Mouse (Mus musculus): ENCODE results near the gene C530008M17Rik.

Gene C530008M17Rik

DNA sequence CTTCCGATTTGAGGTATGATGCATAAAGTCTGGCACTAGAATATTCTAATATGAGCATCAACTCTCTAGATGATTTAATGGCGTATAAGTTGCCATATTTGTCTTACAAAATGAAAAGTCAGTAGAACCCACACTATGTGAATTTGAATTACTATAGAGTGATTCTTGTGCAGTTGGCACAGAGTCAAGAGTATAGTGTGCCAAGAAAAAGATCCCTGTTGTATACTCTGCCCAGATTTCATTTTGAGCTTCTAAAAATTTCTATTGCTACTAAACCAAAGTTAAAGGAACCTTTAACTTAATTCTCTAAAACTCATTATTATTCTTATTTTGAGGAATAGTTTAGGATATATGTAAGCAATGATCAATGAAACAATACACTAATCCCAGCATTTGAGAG, at the start of gene C530008M17Rik:
C530008M17Rik (plus strand) TSS at position 301 of the 400 bp plus-strand sequence.
- in situ Hi-C loops (cut with MboI): no loop called here

DNA sequence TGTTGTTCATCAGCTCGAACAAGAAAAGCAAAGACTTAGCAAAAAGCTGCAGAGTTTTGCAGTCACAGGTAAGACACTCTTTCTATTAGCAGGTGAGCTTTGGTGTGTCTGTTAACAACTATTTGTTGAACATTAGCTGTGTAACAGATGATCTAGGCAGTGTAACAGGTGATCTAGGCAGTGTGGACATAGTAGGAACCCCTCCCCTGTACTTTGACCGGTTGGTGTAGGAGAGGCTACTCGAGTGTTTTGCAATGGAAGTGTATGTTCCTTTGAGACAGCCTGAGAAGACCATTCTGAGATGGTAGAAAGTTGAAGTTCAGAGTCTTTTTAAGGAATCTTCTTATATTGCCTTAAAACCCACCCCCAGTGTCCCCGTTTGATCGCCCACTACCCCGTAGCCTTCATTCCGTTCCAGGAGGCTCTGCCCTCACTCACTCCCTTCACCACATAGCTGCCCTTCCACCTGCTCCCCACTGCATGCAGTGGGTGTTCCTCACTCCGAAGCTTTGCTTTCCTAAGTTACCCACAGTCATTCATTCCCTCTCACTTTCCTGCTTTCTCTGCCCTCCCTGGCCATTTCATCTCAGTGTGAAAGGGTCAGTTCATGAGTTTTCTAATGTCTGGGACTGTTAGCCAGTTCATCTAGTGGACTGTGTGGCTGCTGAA, 46.5 kb upstream of the C530008M17Rik start:
- in situ Hi-C loops (cut with MboI): no loop called here

DNA sequence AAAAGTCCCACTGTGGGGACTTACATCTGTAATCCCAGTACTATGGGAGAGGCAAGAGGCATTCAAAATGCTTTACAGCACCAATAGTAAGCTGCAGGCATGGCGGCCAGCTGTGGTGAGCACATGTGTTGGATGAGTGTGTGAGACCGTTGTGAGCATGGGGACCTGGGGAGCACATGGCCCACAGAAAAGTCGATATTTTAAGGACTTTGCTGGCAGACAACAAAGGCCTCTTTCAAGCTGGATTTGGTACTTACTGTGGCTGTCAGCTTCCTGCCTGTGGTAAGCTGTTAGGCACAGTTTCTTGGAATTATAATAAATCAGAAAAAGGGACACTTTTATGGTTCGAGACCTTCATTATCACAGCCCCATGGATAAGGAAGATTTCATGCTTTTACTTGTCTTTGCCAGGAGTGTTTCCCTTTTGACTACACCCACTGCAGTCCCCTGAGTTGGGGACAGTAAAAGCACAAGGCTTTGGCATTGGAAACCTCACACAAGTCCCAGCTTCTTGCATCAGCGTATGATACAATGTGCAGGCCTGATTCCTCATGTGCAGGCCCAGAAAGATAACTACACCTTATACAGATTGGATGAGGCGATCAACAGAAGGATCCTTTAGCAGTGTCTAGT, 43.3 kb upstream of the C530008M17Rik start:
- in situ Hi-C loops (cut with MboI): no loop called here

DNA sequence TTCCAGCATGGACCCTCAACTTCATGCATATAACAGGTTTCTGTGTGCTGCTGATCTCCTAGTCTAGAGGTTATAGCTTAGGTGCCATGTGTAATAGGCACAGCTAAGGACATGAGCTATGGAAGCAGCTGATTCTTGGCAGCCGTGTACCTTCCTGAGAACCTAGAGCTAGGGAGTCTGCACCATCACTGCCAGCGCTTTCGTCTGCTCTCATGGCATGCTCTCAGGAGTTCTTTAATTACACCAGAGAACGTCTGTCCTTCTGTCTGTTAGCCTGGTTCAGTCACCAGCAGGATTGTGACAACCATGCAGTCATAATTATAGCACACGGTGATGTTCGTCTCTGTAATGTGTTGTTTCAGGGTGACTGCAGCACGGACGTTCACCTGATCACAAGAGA, 41.0 kb upstream of the C530008M17Rik start:
- in situ Hi-C loops (cut with MboI): no loop called here

DNA sequence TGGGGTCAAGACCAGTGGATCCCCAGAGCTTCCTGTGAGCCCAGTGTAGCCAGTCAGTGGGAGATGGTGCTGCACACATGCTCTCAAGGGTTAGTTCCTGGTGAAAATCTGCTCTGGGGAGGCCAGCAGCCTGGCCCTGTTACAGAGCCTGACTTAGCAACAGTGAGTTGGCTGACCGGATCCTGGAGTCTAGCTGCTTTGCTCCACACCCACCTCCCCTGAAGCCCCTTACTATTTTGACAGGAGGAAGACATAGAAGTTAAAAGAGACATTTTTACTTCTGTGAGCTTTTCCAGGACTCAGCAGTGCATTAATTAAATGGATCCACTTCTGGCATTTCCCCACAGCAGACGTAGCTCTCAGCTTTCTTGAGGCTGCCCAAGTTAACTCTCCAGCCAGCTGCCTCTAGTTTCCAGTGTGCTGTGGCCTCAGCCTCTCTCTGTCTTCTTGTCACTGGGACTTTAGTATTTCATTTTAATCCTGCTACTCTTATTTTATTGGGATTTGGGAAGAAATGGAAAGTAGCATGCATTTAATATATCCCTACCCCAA, 40.0 kb upstream of the C530008M17Rik start:
- in situ Hi-C loops (cut with MboI): no loop called here

DNA sequence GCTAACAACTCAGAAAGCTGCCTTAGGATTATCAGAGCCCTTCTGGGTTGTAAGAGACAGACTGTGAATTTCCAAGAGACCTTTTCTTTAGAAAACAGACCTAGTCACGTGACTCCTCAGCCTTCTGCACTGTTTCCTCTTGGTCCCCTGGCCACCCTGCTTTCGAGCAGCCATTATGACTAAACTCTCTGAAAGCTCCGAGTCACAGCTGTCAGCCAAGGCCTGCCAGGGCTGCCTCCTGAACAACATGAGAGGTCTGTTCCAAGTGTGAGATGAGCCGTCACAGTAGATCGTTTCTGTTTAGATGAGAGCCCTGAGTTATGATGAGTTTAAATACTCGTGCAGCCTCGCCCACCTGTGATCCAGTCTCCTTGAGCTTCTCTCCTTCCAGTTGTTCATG, 37.6 kb upstream of the C530008M17Rik start:
- in situ Hi-C loops (cut with MboI): no loop called here

DNA sequence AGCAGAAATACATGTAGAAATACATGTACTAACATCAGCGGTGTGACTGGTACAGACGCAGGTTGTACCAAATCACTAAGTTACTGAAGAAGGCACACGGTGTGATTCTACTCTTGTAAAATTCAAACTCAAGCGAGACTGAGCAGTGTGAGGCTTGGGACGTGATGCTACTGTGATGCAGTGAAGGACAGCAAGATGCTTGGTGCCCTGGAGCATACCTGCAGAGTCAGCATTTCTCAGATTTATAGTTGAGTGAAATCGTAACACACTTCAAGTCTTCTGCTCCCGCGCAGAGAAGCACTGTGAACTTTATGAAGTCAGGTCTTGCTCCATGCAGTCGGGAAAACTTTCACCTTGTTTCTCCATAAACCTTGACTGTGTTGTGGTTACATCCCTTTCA, 32.6 kb upstream of the C530008M17Rik start:
- in situ Hi-C loops (cut with MboI): no loop called here

DNA sequence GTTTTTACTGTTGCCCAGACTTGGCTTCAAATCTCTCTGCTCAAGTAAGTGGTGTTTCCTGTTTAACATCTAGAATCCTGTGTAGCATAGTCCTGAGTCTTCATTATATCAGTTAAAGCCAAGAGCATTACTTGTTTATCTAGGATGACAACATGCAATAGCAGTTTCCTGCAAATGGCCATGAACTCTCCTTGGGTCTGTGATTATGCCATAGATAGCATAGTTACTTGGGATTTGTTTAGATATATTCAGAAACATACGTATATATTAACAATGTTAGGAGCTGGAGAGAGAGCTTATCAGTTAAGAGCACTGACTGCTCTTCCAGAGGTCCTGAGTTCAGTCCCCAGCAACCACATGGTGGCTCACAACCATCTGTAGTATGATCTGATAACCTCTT, 28.5 kb upstream of the C530008M17Rik start:
- in situ Hi-C loops (cut with MboI): no loop called here

DNA sequence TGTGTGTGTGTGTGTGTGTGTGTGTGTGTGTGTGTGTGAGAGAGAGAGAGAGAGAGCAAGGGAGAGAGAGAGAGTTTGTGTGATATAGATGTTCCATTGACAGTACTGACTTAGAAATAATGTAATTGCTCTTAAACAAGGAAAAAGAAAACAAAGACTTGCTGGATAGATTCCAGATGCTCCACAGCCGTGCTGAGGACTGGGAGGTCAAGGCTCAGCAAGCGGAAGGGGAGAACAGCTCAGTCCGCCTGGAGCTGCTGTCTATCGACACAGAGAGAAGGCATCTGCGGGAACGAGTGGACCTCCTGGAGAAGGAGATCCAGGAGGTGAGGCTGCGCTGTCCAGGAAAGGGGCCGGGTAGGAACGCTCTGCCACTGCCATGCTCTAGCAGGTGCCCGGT, 22.3 kb upstream of the C530008M17Rik start:
- in situ Hi-C loops (cut with MboI): no loop called here

DNA sequence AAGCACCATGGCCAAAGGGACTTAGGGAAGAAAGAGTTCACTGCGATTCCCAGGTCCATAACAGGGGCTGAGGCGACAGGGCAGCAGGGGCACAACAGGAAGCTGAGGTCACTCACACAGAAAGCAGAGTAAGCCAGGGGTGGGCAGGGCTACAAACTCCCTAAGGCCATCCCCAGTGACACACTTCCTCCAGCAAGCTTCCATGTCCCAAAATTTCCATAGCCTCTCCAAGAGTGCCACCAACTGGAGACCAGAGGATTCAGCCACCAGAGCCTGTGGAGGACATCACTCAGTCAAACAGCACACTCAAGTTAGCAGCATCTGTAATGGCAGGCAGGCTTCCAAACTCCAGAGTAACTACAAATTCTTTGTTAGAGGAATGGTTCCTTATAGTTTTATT, 20.7 kb upstream of the C530008M17Rik start:
- in situ Hi-C loops (cut with MboI): no loop called here

DNA sequence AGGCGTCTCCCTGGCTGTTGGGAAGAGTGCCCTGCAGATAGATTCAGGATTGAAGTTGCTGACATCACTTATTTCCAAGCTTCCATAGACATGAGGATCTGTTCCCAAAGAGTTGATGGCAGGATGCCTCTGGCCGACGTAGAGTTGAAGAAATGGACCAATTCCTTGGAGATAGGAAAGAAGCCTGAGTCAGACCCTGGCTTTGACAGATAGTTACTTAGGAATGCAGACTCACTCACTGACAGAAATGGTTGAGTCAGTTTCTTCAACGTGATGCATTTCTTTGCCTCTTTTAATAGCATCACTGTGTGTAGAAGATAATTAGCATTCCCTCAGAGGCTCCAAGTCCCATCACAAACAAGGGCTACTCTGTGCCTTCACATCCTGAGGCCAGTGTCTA, 14.2 kb upstream of the C530008M17Rik start:
- in situ Hi-C loops (cut with MboI): no loop called here

DNA sequence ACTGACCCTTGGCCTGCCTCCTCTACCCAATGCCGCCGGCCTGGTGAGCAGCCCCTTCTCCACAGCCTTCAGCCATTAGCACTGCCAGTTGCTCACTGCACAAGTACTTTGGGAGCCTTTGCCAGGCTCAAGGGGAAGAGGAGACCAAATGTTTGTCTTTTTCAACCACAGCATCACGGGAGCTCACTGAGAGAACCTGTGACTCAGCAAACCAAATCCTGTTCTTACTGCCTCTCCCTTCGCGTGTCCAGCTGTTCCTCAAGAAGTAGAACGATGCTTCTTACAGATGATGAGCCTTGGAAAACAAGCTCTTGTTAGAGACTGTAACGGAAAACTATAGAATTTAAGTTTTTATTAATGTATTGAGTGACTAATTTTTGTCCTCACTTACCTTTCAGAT, 12.1 kb upstream of the C530008M17Rik start:
- in situ Hi-C loops (cut with MboI): no loop called here

DNA sequence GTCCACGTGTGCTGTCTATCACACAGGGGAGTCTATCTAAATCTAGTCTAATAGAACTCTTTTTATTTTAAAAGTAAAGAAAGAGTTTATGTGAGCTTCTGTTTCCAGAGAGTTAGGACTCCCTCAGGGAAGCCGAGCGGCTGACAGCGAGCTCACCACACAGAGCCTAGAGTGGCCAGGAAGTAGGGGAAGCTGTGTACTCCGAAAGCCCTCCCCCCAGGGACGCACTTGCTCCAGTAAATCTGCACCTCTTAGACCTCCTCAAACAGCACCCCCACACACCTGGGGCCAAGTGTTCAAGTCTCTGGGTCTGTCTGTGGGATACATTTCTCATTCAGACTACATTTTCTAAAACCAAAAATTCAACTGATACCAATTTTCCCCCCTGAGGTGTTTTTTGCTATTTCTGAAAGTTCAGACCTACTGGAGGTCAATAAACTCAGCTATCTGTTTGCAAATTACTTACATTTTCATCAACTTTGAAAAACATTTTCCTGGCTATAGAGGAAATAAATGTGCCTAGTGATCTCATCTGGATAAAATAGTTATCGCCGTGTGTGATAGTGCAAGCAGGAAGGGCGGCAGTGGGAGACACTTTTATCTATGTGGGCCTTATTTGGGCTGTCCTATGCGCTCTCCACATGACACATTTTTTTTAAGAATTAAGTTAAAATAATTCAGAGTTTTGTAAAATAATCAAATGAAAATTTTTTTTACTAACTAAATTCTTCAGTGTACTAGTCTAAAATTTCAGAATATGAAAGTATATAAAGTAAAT, 11.0 kb upstream of the C530008M17Rik start:
- in situ Hi-C loops (cut with MboI): no loop called here

DNA sequence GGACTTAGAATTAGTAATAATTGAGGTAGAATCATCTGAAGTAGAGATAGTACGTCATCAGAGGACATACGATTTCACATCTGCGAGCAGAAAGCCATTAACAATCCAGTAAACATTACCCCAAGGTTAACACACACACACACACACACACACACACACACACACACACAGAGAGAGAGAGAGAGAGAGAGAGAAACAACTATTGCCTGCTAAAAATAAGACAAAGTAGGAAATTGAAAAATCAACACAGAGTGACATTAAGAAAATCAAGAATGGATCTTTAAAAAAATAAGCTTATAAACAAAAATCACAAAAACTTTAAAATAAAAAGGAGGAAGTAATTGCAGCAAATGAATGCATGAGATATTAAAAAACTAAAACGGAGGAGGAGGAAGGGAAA, 6.4 kb upstream of the C530008M17Rik start:
- in situ Hi-C loops (cut with MboI): no loop called here

DNA sequence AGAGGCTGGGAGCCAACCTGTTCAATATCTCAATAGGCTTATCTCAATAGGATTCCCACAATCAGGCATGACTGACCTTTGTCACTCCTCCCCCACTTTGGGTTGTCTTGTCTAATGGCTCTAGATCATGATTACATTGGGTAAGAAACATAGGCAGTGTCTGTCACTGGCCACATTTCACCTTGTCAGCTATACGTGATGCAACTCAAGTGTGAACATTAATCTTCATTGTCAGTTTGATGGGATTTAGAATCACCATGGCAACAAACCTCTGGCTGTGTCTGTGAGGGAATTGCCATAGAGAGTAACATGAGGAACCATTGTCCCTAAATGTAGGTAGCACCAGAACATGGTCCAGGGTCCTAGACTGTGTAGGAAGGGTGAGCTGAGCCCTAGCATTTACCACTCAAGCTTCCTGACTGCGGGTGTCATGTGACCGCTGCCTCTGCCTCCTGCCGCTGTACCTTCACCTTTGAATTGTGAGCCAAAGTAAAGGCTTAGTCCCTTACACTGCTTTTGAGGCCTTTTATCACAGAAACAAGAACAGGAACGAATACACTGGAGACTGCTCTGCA, 5.1 kb upstream of the C530008M17Rik start:
- in situ Hi-C loops (cut with MboI): no loop called here

DNA sequence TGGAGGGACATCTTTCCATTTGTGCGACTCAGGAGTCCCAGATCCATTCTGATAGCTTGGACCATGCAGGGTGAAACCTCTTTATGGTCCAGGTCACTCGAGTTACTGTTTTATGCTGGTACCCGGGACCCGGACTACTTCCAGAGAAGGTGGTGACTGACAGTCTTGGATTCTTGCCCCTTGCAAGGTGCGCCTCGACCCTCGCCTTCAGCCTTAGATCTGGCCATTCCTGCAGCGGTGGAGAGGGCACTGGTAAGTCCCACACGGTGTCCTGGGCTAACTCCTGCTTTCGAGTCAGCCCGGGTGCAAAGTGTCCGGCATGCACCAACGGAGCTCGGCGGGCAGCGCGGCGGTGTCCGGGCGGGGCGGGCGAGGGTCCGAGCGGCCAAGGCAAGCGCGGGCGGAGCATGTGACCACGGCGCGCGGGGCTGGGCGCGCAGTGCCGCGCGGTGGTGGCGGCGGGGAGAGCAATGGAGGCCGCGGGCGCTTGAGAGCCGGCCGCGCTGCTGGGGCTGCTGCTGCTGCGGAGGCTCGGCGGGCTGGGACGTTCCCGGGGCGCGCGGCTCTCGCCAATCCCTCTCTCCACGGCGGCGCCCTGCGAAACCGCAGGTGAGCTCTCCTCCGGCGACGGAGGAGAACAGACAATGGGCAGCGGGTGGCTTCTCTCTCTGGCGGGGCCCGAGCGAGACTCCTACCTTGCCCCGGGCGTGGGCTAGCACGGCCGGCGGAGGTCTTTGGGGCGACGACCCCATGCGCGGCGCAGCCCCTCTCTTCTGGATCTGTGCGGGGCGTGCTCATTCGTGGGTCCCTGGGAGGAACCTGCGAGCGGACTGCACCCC, 1.2 kb downstream of the C530008M17Rik start:
- in situ Hi-C loops (cut with MboI): no loop called here

DNA sequence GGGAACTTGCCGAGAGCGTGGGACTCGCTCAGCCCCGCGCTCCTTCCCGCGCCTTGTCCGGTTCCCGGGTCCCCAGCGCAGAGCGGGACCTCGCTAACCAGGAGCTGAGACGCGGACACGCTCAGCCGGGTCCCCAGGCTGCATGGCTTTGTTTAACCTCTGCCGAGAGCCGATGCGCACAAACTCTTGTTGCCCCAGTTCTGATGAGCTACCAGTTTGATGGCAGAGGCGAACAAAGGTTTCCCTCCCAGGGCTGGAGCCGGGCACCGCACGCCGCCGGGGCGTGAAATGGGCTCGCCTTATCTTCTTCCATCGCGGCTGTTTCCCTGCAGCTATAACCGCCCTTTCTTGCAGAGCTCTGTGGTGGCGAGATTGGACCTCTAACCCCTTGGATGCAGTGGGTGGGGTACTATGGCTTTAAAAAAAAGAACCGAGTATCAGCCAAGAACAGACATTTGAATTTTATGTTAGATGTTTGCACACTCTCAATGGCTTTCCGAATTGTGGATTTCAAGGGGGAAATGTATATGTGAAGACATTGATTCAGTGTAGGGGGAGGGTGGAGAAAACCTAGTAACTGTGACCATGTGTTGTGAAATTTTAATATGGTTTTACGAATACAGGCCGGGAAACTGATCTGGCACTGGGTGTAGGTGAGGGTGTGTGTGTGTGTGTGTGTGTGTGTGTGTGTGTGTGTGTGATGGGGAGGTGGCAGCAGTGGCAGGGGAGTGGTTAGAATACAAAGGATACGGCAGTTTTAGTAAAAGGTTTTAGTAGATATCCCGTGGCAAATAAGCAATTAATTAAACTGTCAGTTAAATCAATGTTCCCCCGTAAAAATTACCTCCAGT, 2.0 kb downstream of the C530008M17Rik start:
- in situ Hi-C loops (cut with MboI): no loop called here

DNA sequence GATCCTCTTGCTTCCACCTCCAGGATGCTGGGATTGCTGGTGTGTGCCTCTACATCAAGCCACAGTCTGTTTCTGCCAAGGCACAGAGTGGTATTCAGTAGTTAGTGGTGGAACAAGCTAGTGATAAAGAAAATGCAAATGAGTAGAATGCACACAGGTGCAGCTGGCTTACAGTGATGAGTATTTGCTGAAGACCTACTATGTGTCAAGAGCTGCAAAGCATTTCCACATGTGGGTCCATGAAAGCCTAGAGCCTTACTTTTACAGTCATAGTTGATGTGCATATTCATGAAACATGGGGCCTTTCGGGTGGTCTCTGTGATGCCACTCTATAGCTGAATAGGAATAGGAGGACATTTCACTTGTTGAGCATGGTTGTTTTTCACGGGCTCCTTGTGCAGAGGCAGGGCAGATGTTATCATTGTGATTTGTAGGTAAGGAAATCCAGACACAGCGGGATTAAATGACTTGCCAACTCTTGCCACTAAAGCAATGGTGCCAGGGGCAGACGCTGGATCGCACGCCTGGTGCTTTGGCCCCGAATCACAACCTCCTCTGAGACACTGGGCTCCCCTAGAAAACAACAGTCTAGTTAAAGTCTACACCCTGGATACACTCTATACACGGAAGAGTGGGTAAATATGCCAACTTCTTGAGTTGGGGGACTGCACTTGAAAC, 3.8 kb downstream of the C530008M17Rik start:
- in situ Hi-C loops (cut with MboI): no loop called here

DNA sequence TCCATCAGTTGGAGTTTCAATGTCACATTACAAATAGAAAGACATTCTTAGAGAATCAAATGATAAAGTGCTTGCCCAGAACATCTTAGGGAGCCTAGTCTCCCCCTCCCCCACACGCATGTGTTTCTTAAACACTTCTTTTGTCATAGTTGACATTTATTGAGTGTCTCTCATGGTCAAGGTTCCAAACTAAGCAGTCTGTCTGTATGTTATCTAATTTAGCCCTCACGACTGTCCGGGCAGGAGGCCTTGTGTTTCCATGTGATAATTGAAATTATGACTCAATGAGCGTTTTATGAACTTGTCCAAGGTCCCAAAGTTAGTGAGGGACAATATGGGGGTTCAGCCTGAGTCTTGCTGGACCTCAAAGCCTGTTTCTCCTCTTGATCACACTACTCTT, 5.0 kb downstream of the C530008M17Rik start:
- in situ Hi-C loops (cut with MboI): no loop called here

DNA sequence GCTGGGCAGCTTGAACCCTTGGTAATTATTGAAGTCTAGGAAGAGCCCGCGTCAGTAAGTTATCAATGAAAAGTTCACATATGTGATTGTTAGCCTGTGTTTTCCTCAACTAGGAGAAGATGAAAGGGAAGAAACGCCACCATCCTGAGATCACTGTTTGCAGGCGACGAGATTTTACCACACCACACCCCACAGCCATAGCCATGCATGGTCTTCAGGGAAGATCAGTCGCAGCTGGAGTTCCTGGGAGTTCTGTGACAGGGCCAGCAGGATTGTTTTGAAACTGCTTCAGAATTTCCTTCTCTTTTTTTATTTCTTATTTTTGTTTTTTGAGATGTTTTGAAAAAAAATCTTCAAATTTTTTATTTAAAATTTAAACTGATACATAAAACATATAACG, 8.6 kb downstream of the C530008M17Rik start:
- in situ Hi-C loops (cut with MboI): no loop called here

Measured in mature B cell (primary cell).